Mouse (Mus musculus) lung, postnatal 25 days (tissue): ENCODE measurements around the gene Gm11567.
"Not testable (repeated sequence)": the region's sequence is repeated elsewhere in the genome, so short reads cannot be mapped to it uniquely, and the experiment has no call there.

ENCODE experiments used
- DNase-seq: peaks from one replicate; pipeline ENCODE4 v3.0.0; 2022; ENCODE audit warnings: low spot score

Gene Gm11567

DNA sequence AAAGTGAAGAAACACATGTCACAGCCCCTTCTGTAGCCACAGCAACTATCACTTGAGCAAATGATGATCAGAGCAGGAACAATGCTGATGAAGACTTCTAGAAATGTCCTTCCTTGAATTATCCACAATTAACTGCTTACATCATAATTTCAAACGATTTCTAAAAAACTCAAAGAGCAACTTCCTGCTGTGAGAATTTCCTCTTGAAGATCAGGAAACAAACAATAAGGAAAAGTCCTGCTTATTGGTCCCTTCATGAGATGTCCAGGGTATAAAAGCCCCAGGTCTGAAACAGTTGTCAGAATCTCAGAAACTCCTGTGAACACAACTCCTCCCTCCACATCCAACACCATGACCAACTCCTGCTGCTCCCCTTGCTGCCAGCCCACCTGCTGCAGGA lies at the start of gene Gm11567:
TSS of gene Gm11567 (plus strand) at position 301 of the 400 bp plus-strand sequence.
- DNase-seq = not testable (repeated sequence)

DNA sequence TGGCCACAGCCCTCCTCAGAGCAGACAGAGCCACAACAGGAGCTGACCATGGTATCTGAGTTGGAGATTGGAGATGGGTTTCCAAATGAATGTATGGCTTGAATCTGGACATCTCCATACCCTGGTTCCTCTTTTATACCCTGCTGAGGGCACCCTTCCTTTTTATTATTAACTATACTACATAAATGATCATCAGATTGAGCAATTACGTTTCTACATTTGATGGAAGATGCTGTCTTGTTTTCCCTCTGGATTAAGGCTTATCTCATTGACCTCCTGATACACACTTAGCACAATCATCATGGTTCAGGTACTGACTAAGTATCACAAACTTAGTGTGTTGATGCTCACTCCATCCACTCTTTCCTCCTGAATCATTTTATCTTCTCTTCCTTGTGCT lies 41.0 kb upstream of the Gm11567 start, which contains the start of gene 2300003K06Rik:
TSS of gene 2300003K06Rik (minus strand) at position 101 of the 400 bp plus-strand sequence.
- no peak for DNase-seq

DNA sequence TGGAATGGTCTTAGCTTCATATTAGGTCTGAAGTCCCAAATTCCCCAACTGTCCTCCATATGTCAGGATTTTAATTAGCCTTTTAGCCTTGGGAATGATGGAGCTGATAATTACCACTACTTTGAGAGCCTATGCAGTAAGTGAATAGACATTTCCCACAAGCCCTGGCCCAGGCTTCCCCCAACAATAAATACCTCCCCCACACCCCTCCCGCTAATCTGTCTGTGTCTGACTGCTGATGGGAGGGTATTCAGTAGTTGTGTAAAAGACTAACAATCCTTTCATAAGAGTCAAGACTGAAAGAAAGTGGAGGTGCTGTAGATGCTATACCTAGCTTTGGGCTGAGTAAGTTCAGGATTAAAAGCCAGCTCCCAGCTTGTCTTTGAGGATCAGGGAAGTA lies 36.8 kb upstream of the Gm11567 start:
- DNase-seq = no peak

DNA sequence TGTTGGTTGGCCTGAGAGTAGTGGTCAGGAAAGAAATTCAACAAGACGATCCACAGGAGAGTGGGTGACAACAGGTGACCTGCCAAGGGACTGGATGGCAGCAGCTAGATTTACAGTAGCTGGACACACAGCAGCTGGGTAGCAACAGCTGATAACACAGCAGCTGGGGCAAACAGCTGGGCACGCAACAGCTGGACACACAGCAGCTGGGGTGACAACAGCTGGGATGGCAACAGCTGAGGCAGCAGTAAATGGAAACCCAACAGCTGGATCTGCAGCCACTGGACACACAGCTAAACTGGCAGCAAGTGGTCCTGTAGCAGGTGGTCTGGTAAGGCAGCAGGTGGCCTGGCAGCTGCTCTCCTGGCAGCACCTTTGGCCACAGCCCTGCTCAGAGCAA lies 32.2 kb upstream of the Gm11567 start:
- no peak for DNase-seq

DNA sequence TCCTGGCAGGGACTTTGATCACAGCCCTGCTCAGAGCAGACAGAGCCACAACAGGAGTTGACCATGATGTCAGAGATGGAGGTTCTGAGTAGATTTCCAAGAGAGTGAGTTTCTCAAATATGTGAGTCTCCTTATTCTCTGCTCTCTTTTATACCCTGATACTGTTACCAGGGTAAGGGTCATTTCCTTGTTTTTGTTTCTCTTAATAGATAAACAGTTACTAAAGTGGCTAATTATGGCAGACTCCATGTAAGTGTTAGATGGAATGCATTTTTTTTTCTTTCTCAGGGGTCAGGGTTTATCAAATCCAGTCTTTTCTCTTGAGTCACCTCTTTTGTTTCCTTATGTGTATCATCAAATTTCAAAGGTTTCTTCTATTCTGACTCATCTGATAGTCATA lies 27.5 kb upstream of the Gm11567 start, which contains the start of gene Krtap4-16:
TSS of gene Krtap4-16 (minus strand) at position 101 of the 400 bp plus-strand sequence.
- no peak for DNase-seq

DNA sequence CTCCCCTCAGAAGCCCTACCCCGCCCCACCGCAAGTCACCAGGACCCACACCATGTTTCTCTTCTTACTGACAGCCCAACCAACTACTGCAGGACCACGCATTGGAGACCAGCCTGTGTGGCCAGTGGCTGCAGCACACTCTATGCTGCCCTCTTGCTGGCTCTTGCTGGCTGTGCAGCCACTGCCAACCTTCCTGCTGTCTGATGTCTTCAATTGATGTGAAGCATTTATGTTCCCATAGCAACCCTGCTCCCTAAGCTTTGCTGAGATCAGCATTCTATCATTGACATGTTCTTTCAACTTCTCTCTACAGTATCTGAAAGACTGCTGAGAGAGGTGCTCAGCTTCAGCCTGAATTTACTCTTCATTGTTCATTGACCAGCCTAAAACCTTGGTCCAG lies 24.9 kb upstream of the Gm11567 start:
- DNase-seq = no peak

DNA sequence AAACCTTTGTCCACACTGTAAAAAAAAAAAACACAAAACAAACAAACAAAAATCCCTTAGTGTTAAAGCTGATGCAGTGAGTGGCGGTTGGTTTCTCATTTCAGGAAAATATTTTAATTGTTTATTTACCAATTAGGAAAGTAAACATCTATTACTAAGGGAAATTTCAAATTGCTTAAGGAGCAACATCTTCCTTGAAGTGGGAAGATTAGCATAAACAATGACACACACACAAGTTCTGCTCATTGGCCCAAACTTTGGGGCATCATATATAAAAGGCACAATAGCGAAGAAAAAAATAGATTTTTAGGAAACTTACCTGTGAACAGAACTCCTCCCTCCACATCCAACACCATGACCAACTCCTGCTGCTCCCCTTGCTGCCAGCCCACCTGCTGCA lies 21.4 kb upstream of the Gm11567 start, which contains the start of gene Gm11568:
TSS of gene Gm11568 (plus strand) at position 301 of the 400 bp plus-strand sequence.
- DNase-seq = no peak

DNA sequence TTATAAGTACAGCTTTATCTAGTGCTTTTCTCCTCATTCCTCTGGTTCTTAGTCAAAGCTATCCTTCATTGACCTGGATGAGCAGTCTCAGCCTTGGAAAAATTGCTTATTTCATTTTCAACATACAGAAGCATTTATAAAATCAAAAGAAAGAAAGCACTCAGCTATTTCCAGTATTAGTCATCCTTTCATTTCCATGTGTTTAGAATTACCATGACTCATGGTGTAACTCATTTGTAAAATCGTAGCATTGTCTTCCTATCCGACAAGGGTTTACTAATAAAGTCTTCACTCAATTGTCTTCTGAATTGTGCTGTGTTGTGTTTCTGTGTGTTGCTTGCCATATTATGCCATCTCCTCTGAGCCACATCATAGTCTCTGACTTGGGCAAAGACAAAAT lies 20.2 kb upstream of the Gm11567 start:
- DNase-seq = no peak

DNA sequence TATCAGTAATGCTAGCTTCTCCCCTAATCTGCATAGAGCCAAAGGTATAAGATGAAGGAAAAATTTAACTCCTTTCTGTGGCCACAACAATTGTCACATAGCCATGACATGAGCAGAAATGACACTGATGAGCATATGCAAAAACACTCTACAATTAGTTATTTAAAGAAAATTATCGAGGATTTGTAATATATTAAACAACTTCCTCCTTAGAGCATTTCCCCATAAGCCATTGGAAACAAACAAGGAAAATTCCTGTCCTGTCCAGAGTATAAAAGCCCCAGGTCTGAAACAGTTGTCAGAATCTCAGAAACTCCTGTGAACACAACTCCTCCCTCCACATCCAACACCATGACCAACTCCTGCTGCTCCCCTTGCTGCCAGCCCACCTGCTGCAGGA lies 14.8 kb upstream of the Gm11567 start, which contains the start of gene Gm11559:
TSS of gene Gm11559 (plus strand) at position 301 of the 400 bp plus-strand sequence.
- not testable (repeated sequence) for DNase-seq

DNA sequence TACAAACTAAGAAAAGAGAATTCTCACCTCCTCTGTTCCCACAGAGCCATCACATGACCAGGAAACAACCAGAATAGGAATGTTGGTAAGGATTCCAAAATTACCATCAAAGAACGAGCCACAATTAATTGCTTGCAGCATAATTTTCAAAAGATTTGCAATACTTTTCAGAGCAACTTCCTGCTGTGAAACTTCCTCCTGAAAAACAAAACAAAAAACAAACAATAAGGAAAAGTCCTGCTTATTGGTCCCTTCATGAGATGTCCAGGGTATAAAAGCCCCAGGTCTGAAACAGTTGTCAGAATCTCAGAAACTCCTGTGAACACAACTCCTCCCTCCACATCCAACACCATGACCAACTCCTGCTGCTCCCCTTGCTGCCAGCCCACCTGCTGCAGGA lies 5.9 kb upstream of the Gm11567 start, which contains the start of gene Krtap9-1:
TSS of gene Krtap9-1 (plus strand) at position 301 of the 400 bp plus-strand sequence.
- DNase-seq = not testable (repeated sequence)

DNA sequence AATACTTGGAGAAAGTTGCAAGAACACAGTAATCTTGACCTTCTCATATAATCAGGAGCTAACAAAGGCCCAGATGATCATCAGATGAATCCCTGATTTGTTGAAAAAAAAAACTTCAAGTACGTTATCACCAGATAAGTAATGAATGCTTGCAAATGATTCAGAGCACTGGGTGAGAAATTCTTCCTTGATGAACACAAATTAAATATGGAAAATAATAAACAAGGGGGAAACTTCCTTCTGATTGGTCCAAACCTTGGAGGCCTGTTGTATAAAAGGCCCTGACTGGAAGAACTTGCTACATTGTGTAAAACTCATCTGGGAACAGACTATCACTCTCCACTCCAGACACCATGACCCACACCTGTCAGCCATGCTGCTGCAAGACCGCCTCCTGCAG lies 28.6 kb downstream of the Gm11567 start, which contains the start of gene Krtap31-1:
TSS of gene Krtap31-1 (plus strand) at position 301 of the 400 bp plus-strand sequence.
- DNase-seq = no peak

DNA sequence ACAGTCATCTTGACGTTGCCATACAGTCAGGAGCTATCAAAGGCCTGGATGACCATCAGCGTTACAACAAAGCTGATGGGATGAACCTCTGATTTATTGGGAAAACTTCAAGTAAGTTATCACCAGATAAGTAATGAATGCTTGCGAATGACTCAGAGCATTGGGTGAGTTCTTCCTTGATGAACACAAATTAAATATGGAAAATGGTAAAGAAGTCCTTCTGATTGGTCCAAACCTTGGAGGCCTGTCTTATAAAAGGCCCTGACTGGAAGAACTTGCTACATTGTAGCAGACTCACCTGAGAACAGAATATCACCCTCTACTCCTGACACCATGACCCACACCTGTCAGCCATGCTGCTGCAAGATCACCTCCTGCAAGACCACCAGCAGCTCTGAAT lies 35.5 kb downstream of the Gm11567 start, which contains the start of gene Gm11565:
TSS of gene Gm11565 (plus strand) at position 301 of the 400 bp plus-strand sequence.
- no peak for DNase-seq
